Mouse (Mus musculus): Measurements from ENCODE around the gene Gpr37l1.

DNA sequence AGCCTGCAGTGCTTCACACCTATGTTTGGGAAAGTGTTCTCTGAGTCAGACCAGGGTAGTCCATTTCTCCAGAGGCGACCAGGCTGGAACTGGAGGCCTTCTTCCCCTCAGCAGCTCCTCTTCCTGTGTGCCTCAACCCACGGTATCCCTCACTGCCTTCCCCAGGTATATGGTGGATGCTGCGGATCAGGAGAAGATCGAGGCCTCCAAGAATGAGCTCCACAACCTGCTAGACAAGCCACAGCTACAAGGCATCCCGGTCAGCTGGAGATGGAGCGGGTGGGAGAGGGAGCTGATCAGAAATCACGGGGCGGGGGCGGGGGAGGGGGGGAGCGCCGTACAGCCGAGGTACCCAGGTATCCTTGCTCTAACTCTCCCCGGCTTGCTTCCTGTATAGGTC is 13.5 kb downstream of the Gpr37l1 start:
- no peak for TF ChIP-seq CTCF (IDR thresholded peaks at IDR 0.05; ENCODE audit: insufficient read depth, low read depth, low read length)
- no peak for TF ChIP-seq POLR2A (IDR thresholded peaks at IDR 0.05; ENCODE audit: insufficient read depth, low read depth, low read length)
